Mouse (Mus musculus) lung, postnatal 0 days (tissue): Measurements from ENCODE around the gene Cngb1.

Experiments
- CTCF ChIP-seq: IDR thresholded peaks from 2 replicates; pipeline ENCODE4 v1.5.1; 2016; ENCODE audit warnings: antibody characterized with exemption, mild to moderate bottlenecking
- EP300 ChIP-seq: IDR thresholded peaks from 2 replicates; pipeline ENCODE4 v1.6.1; 2016; ENCODE audit warnings: antibody characterized with exemption, mild to moderate bottlenecking, control low read depth

DNA sequence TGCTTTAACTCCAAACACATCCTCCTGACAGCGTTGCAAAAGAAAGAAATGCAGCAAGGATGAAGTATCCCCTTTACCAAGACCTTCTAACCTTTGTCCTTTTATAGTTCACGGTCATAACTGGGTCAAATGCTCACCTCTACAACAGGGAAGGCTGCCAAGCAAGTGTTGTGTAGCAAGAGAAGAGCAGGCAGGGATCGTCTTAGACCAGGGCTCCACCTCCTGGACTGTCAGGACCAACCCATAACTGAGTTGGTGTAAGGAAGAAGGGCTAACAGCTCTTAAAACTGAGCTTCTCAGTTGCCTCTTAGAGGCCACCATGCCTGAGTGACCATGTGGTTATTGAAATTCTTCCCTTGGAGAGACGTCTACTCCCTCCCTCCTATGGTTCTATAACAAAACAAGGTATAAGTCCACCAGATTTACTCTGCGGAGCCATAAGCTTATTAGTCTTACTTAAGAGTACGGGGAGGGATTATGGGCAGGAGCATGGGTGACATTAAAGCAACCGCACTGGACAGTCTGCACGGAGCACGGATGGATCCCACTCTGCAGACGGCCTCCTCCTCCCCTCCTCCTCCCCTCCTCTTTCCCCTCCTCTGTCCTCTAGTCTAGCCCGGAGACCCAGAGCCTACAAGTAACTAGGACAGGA is 90.5 kb downstream of the Cngb1 start:
- no peak for TF ChIP-seq CTCF
- TF ChIP-seq EP300 = no peak
